Mouse (Mus musculus): ENCODE measurements around the gene Gucy1b2.

- TF ChIP-seq POLR2A (IDR thresholded peaks at IDR 0.05; ENCODE audit: control insufficient read depth, low read depth, low read length): no peak
- peak; percentile 22; the same call in 1 of the 2 replicates for TF ChIP-seq CTCF (IDR thresholded peaks at IDR 0.05; ENCODE audit: control insufficient read depth, insufficient read depth, insufficient replicate concordance, low read depth, low read length)
Observed at GRCm38 (mm10) chr14:62459541-62459940, 3.5 kb upstream of the Gucy1b2 start.
